Mouse (Mus musculus) CD4-positive helper T cell, adult 2 months (primary cell): ENCODE measurements around the gene Ctnna2.

Experiments
- DNase-seq: peaks from one replicate; pipeline ENCODE4 v3.0.0-alpha.2; 2012; ENCODE audit warnings: low read depth, missing footprints, low spot score

Ctnna2 gene

GRCm38 (mm10) chr6:77278794-77279193 lies 700.7 kb downstream of the Ctnna2 start:
- no peak for DNase-seq

- no peak for DNase-seq
Measured at GRCm38 (mm10) chr6:77265163-77265562, 714.3 kb downstream of the Ctnna2 start.

GRCm38 (mm10) chr6:77257358-77258105 lies 722.0 kb downstream of the Ctnna2 start:
- no peak for DNase-seq

- no peak for DNase-seq
Measured at GRCm38 (mm10) chr6:77256348-77256747, 723.2 kb downstream of the Ctnna2 start.

DNA sequence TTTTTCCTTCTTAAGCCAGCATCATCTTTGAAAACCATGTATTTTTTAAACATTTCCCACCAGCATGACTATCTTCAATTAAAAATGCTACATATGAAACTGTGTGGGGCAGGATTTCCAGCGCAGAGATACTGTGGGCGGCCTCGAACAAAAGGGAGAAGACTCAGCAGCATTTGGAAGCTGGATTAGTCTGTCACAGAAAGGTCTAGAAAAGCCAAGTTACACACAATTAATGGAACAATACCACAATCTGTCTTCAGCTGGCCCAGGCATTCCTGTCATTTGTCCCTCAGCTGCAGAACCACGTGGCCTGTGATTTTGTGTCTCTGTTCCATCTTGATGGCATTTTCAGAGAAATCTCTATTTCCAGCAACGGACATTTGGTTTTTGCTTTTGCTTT lies 726.0 kb downstream of the Ctnna2 start:
- no peak for DNase-seq

DNA sequence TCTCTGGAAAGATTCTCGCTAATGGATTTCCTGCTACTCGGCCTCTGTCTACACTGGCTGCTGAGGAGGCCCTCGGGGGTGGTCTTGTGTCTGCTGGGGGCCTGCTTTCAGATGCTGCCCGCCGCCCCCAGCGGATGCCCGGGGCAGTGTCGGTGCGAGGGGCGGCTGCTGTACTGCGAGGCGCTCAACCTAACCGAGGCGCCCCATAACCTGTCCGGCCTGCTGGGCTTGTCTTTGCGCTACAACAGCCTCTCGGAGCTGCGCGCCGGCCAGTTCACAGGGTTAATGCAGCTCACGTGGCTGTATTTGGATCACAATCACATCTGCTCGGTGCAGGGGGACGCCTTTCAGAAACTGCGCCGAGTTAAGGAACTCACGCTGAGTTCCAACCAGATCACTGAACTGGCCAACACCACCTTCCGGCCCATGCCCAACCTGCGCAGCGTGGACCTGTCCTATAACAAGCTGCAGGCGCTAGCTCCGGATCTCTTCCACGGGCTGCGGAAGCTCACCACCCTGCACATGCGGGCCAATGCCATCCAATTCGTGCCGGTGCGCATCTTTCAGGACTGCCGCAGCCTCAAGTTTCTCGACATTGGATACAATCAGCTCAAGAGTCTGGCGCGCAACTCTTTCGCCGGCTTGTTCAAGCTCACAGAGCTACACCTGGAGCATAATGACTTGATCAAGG lies 735.8 kb downstream of the Ctnna2 start:
- no peak for DNase-seq

- no peak for DNase-seq
Measured at GRCm38 (mm10) chr6:77242601-77243406, 736.7 kb downstream of the Ctnna2 start, which contains the start of gene Lrrtm1. Gene Lrrtm1, plus strand, starts transcription at chr6:77242689.

DNA sequence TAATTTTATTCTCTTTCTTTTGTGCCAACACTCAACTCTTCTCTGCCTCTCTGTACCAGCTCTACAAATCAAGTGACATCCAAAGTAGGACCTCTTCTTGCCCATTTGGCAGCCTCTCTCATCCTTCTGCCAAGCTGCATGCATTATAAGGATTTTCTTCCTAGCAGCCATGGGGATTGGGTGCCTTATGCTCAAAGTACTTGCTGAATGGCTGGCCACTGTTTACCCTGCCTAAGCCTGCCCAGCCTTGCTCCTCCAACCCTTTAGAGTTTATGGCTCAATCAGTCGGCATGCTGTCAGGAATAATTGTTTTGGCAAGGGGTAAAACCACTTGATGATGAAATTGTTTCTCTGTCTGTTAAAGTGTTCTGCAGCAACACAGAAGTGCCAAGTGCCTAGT lies 739.1 kb downstream of the Ctnna2 start:
- no peak for DNase-seq

DNA sequence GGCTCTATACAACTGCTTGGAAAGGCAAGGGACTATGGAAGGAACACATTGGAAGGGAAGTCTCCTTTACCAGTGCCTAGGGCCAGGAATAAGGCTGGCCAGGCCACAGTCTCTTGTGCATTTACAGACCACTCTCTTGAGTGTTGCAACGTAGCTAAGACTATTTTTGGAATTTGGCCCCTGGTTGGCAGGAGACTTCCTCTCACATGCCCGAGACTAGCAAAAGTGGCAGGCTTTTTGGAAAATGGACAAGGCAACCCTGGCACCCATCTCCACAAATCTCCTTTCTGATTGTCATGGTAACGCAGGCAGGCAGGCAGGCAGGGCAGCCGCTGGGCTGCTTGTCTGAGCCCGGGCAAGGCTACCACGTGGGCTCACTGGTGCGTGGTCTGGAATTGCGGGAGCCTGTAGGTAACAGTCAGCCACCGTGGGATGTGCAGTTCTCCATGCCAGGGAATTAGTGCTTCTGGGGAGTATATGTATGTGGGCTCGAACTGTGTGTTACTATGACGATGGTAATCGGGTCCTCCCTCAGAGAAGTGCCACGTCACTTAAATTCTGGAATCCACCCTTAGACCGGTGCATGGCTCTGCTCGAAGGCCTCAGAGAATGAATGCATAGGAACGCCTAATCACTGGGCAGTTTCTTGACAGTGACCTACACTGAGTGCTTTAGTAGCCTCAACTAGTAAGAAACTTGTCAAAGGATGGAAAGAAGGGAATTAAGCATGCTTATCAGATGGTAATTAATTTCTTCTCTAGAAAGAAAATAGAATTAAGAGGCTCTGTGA lies 756.5 kb downstream of the Ctnna2 start:
- DNase-seq: no peak

DNA sequence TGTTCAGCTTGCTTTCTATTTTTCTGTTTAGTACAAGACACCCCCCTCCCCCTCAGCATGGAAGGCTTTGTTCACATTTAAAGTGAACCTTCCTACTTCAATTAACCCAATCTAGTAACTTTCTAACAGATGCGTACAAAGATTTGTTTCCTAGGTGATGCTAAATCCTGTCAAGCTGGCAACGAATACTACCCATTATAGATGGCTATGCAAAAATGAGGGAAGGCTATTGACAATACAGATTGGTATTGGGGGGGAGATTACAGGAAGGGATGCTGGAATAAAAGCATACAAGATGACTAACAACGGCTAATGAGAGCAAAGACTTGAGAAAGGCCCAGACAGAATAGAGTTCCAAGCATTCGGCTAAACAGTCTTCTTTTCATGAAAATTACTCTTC lies 758.7 kb downstream of the Ctnna2 start:
- no peak for DNase-seq

- no peak for DNase-seq
Measured at GRCm38 (mm10) chr6:77218875-77219274, 760.6 kb downstream of the Ctnna2 start.

DNA sequence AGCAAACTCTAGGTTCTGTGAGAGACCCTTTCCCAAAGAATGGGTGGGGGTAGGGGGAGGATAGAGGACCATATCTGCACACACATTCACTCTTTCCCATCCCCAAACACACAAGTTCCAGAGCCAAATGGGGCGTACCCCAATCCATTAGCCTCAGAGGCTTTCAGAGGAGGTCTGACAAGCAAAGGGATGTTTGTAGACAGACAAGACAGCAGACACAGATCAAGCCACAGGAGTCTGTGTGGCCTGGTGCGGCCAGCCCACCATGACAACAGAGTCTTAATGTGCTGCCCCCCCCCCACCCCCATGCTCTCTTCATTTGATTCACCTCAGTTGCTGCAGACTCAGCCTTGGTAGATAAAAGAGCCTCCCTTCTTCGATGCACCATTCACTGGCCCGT lies 764.2 kb downstream of the Ctnna2 start:
- no peak for DNase-seq

GRCm38 (mm10) chr6:77213757-77214409 lies 765.6 kb downstream of the Ctnna2 start:
- DNase-seq: no peak

DNA sequence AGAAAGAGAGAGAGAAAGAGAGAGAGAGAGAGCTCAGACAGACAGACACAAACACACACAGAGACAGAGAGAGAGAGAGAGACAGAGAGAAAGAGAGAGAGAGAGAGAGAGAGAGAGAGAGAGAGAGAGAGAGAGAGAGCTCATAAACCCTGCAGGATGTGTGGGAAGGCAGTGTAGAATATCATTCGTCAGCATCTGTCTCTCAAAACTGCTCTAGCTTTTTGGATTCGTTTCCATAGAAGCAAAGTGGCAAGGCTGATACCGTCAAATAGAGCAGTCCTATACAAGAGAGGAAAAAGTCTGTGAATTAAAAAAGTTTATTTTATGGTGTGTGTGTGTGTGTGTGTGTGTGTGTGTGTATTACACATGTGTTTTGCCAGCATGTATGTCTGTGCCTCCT lies 769.6 kb downstream of the Ctnna2 start:
- no peak for DNase-seq

DNA sequence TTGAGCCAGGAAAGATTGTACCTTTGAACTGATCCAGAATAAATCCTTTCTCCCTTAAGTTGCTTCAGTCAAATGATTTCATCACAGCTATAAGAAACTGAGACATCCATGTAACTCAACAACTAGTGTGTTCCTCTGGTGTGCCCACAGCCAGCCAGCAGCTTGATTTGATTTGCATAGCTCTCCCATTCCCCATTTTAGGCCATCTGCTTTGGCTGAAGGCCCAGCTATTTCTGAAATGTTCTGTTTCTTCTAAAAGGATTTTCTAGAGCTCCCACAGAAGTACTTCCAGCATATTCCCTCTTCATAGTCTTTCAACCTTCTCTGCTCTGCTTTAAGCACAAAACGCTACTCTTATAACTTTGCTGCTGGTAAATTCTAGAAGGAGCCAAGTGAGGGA lies 770.3 kb downstream of the Ctnna2 start:
- DNase-seq: no peak

- no peak for DNase-seq
Measured at GRCm38 (mm10) chr6:77199375-77199774, 780.1 kb downstream of the Ctnna2 start.

DNA sequence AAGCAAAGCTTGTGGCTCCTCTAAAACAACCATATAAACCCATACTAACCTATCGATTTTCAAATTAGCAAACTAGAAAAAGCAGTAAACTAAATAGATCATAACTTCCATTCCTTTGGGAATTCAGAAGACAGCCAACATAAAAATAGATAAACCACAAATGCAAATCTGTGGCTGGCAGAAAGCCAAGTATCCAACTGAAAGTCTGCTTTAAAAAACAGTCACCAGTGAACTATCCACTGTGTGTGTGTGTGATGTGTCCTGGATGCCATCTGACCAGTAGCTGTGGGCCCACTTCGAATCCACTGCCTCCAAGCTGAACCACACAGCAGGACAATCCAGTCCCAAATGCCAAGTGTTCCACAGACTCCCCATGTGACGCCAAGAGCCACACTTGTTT lies 782.8 kb downstream of the Ctnna2 start:
- no peak for DNase-seq

DNA sequence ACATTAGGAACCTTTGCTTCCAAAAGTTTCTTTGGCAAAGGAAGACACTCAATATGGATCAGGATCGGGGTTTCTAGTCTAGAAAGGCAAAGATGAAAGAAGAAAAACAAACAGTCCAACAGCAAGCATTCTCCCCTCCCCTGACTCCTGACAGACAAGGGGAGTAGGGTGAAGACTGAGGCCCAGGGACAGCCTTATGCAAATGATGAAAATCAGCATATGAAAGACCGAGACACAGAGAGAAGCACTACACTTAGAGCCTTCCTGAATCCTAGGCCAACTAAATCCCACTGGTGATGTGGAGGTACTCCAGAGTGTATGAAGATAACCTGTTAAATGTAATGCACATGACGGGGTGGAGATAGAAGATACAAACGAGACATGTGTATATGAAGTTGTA lies 787.9 kb downstream of the Ctnna2 start:
- no peak for DNase-seq

GRCm38 (mm10) chr6:77188628-77189027 lies 790.9 kb downstream of the Ctnna2 start:
- no peak for DNase-seq

- DNase-seq: no peak
Measured at GRCm38 (mm10) chr6:77185751-77186150, 793.7 kb downstream of the Ctnna2 start.

GRCm38 (mm10) chr6:77184896-77185295 lies 794.6 kb downstream of the Ctnna2 start:
- no peak for DNase-seq
